Mouse (Mus musculus) frontal cortex, postnatal 25 days (tissue): Measurements from ENCODE around the gene Luc7l2.
A peak's percentile ranks its signal among the peaks of the same experiment; 100 is the strongest.
"Not testable (repeated sequence)": the region's sequence is repeated elsewhere in the genome, so short reads cannot be mapped to it uniquely, and the experiment has no call there.

Experiments used
- DNase-seq, 2 experiments: peaks; one replicate each; pipeline ENCODE4 v3.0.0; 2022; ENCODE audit warnings: low spot score in 2 of 2

Luc7l2 gene

GRCm38 (mm10) chr6:38551062-38551988, at the start of gene Luc7l2:
Gene Luc7l2 (plus strand): TSS chr6:38551334.
- DNase-seq, result peak; percentile 73 to 84

- DNase-seq, result no peak
These were observed 39.0 kb upstream of the Luc7l2 start for GRCm38 (mm10) chr6:38512096-38512495.

GRCm38 (mm10) chr6:38512830-38513229, 38.3 kb upstream of the Luc7l2 start:
- no peak for DNase-seq

GRCm38 (mm10) chr6:38515201-38515600, 35.9 kb upstream of the Luc7l2 start:
- no peak for DNase-seq

- no peak for DNase-seq
These were observed 27.3 kb upstream of the Luc7l2 start for GRCm38 (mm10) chr6:38523851-38524250.

- DNase-seq, result no peak
These were observed 19.8 kb upstream of the Luc7l2 start for GRCm38 (mm10) chr6:38531211-38531820.

GRCm38 (mm10) chr6:38532500-38533420, 18.4 kb upstream of the Luc7l2 start:
- DNase-seq, result peak in 1 of 2 experiments; percentile 26

GRCm38 (mm10) chr6:38533428-38534405, 17.4 kb upstream of the Luc7l2 start, which contains the start of gene Fmc1:
Gene Fmc1 (plus strand): TSS chr6:38533502.
- DNase-seq, result peak; percentile 95 to 97

- DNase-seq, result peak; percentile 93 to 98
These were observed 16.3 kb upstream of the Luc7l2 start for GRCm38 (mm10) chr6:38534640-38535365.

GRCm38 (mm10) chr6:38535366-38535690, 15.8 kb upstream of the Luc7l2 start:
- no peak for DNase-seq

GRCm38 (mm10) chr6:38535788-38536187, 15.3 kb upstream of the Luc7l2 start:
- DNase-seq, result no peak

GRCm38 (mm10) chr6:38544141-38544540, 7.0 kb upstream of the Luc7l2 start:
- DNase-seq, result not testable (repeated sequence)

GRCm38 (mm10) chr6:38547005-38547404, 4.1 kb upstream of the Luc7l2 start:
- DNase-seq, result not testable (repeated sequence)

- DNase-seq, result no peak
These were observed 3.4 kb upstream of the Luc7l2 start for GRCm38 (mm10) chr6:38547707-38548106.

- not testable (repeated sequence) for DNase-seq
These were observed 2.5 kb upstream of the Luc7l2 start for GRCm38 (mm10) chr6:38548595-38548994.

- DNase-seq, result not testable (repeated sequence)
These were observed 1.3 kb upstream of the Luc7l2 start for GRCm38 (mm10) chr6:38549840-38550239.

- peak in 1 of 2 experiments; percentile 73 for DNase-seq
These were observed 678 bp upstream of the Luc7l2 start for GRCm38 (mm10) chr6:38550250-38551061.

- DNase-seq, result peak; percentile 91 to 96
These were observed 978 bp downstream of the Luc7l2 start for GRCm38 (mm10) chr6:38551989-38552635.

GRCm38 (mm10) chr6:38552636-38553000, 1.5 kb downstream of the Luc7l2 start:
- no peak for DNase-seq
